Mouse (Mus musculus) R1 (cell line): ENCODE measurements around the gene Klk5.

Experiments used
- DNase-seq: peaks from one replicate; pipeline ENCODE4 v3.0.0-alpha.2; 2018; ENCODE audit warnings: low read depth, low spot score

The Klk5 gene

DNA sequence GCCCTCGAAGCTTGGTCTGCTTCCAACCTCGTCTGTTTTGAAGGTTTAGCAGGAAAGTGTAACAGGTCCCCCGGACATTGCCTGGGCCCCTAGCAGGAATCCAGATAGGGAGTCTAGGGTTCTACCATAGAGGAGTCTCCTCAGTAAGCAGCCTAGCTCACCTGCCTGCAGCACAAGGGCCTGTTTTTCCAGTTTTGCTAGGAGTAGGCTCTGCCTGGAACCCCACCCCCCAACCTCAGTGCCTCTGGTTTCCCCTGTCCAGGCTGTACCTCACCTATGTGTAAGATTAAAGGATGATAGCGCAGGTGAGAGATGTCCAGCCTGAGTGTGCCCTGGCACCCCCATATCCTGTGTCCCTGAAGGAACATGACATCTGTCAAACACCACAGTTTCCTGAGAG, 34.7 kb downstream of the Klk5 start:
- DNase-seq: no peak

DNA sequence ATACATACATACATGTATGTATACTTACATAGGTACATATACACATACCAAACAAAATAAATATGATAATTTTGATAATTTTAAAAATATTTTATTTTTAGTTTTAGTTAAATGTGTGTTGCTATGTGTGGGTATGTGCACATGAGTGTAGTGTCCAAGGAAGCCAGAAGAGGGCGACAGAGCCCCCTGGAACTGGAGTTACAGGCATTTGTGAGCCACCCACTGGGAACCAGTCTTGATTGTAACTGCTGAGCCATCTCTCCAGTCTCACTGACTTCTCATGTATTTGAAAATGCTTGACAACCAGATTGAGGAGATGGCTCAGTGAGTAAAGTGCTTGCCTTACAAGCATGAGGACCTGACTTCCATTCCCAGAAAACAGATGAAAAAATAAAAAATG, 36.5 kb downstream of the Klk5 start:
- no peak for DNase-seq

DNA sequence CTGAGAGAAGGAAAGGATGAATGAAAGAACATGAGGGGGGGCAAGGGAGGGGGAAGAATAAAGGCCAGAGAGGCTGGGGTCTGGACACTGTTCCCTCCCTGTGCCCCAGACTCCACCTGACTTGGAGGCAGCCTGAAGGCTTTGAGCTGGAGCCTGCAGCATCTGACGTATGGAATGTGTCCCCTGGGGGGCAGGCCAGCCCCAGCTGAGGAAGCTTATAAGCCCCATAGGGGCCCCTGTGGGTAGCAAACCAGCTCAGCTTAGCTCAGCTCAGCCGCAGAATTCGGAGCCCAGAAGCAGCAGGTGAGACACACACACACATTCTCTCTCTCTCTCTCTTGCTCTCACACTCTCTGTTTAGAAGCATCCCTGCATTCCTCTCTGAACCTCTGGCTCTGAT, 39.1 kb downstream of the Klk5 start, which contains the start of gene Klk4:
TSS of gene Klk4 (plus strand) at position 249 of the 400 bp plus-strand sequence.
- no peak for DNase-seq

DNA sequence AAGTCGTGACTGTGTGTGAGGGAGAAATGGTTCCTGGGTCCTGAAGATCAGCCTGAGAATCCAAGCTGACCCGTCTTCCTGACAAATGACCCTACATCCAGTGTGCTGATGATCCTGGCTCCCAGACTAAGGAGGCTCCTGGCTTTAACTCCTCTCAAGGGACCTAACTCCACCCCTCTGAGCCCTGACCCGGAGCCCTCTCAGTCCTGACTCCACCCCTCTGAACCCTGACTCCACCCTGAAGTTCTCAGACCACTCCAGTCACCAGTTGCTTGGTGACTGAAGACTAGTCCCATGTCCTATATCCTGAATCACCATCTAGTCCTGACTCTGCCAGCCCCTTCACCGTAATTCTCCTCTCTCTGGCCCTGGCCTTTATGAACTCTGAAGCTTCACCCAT, 40.6 kb downstream of the Klk5 start:
- peak; percentile 56 for DNase-seq

GRCm38 (mm10) chr7:43882811-43883210, 41.0 kb downstream of the Klk5 start:
- DNase-seq: no peak

GRCm38 (mm10) chr7:43883547-43883946, 41.8 kb downstream of the Klk5 start:
- DNase-seq: peak; percentile 63

DNA sequence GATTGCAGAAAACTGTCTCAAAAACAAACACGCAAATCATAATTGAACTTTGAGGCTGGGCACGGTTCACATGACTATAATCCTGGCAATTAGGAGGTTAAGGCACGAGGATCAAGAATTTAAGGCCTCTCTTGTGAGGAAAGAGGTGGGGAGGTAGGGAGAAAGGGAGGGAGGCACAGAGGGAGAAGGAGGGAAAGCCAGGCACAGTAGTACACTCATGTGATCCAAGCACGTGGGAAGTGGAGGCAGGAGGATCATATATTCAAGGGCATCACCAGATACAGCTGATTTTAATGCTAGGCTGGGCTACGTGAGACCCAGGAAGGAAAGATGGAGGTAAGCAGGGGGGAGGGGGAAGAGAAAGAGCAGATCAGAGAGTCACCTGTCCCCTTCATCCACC, 49.6 kb downstream of the Klk5 start:
- no peak for DNase-seq

DNA sequence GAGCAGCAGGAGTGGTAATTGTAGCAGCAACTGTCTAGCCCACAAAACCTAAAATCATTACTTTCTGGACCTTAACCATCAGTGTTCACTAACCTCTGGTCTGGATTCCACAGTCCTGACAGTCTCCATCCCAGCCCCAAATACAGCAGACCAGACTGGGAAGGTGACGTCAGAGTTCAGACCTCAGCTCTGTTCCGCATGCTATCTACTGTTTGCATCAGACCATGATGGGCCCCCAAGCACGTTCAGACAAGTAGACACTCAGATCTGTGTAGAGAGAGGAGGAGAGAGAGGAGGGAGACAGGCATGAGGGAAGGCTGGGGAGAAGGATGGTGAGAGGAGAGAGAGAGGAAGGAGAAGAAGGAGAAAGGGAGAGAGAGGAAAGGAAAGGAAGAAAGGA, 50.0 kb downstream of the Klk5 start:
- DNase-seq: no peak

DNA sequence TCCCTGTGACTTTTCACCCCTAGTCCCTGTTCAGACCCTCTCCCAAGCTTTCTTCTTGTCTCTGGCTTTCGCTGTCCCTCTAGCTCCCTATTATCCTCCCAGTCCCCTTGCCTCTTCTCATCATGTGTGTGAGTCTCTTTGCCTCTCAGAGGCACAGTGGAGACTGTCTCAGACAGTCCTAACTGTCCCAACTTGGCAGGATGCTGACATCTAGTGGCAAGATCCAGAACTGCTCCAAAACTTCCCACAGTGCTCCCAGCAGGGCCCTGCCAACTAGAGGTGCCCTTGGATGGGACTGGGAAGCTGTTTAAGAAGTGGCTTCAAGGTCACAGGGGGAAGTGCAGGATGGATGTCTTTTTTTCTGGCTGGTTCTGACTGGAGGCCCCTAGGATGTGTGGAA, 53.1 kb downstream of the Klk5 start:
- peak; percentile 93 for DNase-seq
